Mouse (Mus musculus): Measurements from ENCODE around the gene Gm6096.

DNA sequence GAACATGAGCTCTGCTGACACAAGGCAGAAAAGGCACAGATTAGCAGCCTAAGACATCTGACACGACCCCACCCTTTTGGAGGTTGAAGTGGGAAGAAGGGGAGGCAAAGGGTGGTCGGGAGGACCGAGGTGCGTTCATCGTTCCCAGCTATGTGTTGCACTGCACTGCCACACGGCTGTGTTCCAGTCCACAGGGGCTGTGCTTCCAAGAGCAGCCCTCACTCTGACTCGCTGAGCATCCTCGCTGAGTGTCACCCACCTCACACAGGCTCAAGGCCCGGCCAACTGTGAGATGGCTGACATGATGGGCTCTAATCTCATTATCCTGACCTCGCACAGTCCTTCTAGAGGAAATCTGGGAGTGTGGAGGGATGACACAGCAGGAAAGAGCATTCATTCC is 34.4 kb upstream of the Gm6096 start:
- TF ChIP-seq POLR2A (IDR thresholded peaks at IDR 0.05; ENCODE audit: borderline replicate concordance, extremely low read depth, insufficient read depth, insufficient read length, poor library complexity, severe bottlenecking) (no peak), CTCF (IDR thresholded peaks at IDR 0.05; ENCODE audit: borderline replicate concordance, extremely low read depth, insufficient read depth, insufficient read length) (no peak)

Data from brain, embryonic 14.5 days (tissue).